Mouse (Mus musculus): ENCODE measurements around the gene Brox. TPM values are rescaled to one million over a fixed set of nuclear protein-coding genes. Genes with fewer than 3 reads are reported as not detected.

Gene Brox
- 27.9 and 29.7 TPM in 2 replicates for polyA plus RNA-seq (2021; fragmentation: Nextera tagmentation)
- long read RNA-seq, experiment 1, transcript Brox-201 (14 exons, 3,430 nt): major isoform, 48 of 74 reads
- long read RNA-seq, experiment 1, partial matches to known transcripts: 23 of 74 reads
- long read RNA-seq, experiment 1, other reads (novel, unspliced or antisense): 3 of 74 reads
- long read RNA-seq, experiment 2, transcript Brox-202 (14 exons, 3,413 nt): minor isoform, 38 of 358 reads
- long read RNA-seq, experiment 2, transcript Brox-201 (14 exons, 3,430 nt): major isoform, 266 of 358 reads
- long read RNA-seq, experiment 2, partial matches to known transcripts: 22 of 358 reads
- long read RNA-seq, experiment 2, other reads (novel, unspliced or antisense): 31 of 358 reads

GRCm38 (mm10) chr1:183296877-183297383 is at the start of gene Brox:
TSS of gene Brox (minus strand) at chr1:183297269.

GRCm38 (mm10) chr1:183296465-183296864 is 604 bp downstream of the Brox start, which contains the start of gene Aida:
TSS of gene Aida (plus strand) at chr1:183296590.

Other genes with a start within 250 kb of the Brox start
- gene Disp1, start 75.7 kb downstream of the Brox start, polyA plus RNA-seq (2021; fragmentation: Nextera tagmentation): 3.9 and 5.1 TPM in 2 replicates
- 6.5 and 7.4 TPM in 2 replicates for gene Aida, start 679 bp downstream of the Brox start, polyA plus RNA-seq (2021; fragmentation: Nextera tagmentation)
- 45.4 and 50.5 TPM in 2 replicates for gene Mia3, start 72.3 kb upstream of the Brox start, polyA plus RNA-seq (2021; fragmentation: Nextera tagmentation)
- gene Taf1a, start 91.7 kb upstream of the Brox start, polyA plus RNA-seq (2021; fragmentation: Nextera tagmentation): 8.3 and 8.6 TPM in 2 replicates
- gene Hhipl2, start 120.9 kb upstream of the Brox start, polyA plus RNA-seq (2021; fragmentation: Nextera tagmentation): not detected in 2 replicates

Data from layer of hippocampus, adult 6 months (tissue).